Mouse (Mus musculus): ENCODE results near the gene Nck2. TPM values are rescaled to one million over a fixed set of nuclear protein-coding genes. Genes with fewer than 3 reads are reported as not detected.

The Nck2 gene
- polyA plus RNA-seq, 1 experiment from 2014 or later, result 37.9 TPM

- WGBS, result 93% methylated on average over 8 of the region's 8 CpGs
- Histone ChIP-seq H3K9me3 (ENCODE audit: control insufficient read depth, low read length) (no peaks in the 10 kb centered on the region), H3K36me3 (replicated peaks; ENCODE audit: control insufficient read depth, insufficient read depth) (no peaks in the 10 kb centered on the region), H3K27ac (no peak overlapping the region), H3K4me2 (replicated peaks) (no peak overlapping the region), H3K4me1 (replicated peaks; ENCODE audit: control insufficient read depth, insufficient read depth, low read length) (peaks cover 1% of the 10 kb centered on the region; the same call in 1 of the 2 replicates), H3K4me3 (replicated peaks; ENCODE audit: low read length) (no peak overlapping the region), H3K27me3 (ENCODE audit: control insufficient read depth, insufficient read depth, low read length) (no peaks in the 10 kb centered on the region), H3K9ac (no peak overlapping the region)
- ATAC-seq (ENCODE audit: low FRiP score) (no peak), DNase-seq (ENCODE audit: low spot score) (no peak)
Observed at GRCm38 (mm10) chr1:43491506-43492269, 47.3 kb downstream of the Nck2 start.

DNA sequence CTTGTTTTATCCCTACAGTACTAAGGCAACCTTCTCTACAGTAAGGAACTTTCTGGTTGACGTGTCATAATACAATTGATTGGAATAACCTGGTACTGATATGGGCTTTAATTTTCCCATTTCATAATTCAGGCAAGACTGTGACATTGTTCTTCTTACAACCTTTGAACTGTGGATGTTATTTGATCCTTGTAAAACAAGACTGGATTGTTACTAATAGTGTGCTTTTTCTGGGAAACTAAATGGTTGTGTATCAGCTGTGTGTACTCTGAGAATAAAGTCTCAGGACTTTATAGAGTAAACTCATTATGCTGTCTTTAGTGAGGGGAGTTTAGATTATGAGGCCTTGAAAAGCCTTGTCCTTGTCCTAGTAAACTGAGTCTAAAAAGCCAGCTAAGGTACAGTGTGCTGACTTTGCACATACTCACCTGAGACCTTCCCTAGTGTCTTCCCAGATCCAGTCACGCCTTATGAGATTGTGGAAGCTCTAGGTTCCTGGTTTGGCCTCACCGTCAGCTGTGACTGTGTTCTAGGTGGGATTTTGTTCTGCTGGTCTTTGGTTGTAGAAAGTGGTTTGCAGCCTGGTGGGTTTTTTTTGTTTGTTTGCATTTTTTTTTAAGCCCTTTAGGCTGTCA, 48.5 kb downstream of the Nck2 start:
- Histone ChIP-seq H3K9me3 (ENCODE audit: control insufficient read depth, low read length) (no peaks in the 10 kb centered on the region), H3K4me1 (replicated peaks; ENCODE audit: control insufficient read depth, insufficient read depth, low read length) (peaks cover 10% of the 10 kb centered on the region; the same call in 1 of the 2 replicates), H3K4me3 (replicated peaks; ENCODE audit: low read length) (no peak overlapping the region), H3K9ac (no peak overlapping the region), H3K4me2 (replicated peaks) (no peak overlapping the region), H3K27ac (no peak overlapping the region), H3K36me3 (replicated peaks; ENCODE audit: control insufficient read depth, insufficient read depth) (no peaks in the 10 kb centered on the region), H3K27me3 (ENCODE audit: control insufficient read depth, insufficient read depth, low read length) (no peaks in the 10 kb centered on the region)
- 94% methylated on average over 3 of the region's 3 CpGs for WGBS
- ATAC-seq (ENCODE audit: low FRiP score), result no peak
- DNase-seq (ENCODE audit: low spot score), result no peak

DNA sequence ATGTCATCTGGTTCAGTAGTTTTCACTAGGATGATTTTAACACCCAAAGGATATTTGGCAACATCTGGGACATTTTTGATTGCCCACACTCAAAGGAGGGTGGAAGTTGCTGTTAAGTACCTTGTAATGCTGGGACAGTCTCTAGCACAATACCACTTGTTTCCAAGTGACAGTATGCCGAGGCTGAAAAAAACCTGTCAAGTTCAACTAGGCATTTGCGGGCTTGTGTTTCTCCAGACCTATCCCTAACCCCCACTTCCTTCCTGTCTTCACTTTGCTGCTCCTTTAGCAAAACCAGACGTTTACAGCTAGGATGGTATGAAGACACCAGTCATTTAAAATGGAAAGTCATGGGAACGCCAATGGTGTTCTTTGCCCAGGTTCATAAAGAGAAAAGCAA, 51.7 kb downstream of the Nck2 start:
- H3K27me3 ChIP-seq (ENCODE audit: control insufficient read depth, insufficient read depth, low read length), result no peaks in the 10 kb centered on the region
- peaks cover 14% of the 10 kb centered on the region; the same call in 1 of the 2 replicates for H3K4me1 ChIP-seq (replicated peaks; ENCODE audit: control insufficient read depth, insufficient read depth, low read length)
- H3K4me3 ChIP-seq (replicated peaks; ENCODE audit: low read length), result no peak overlapping the region
- no peak overlapping the region for H3K9ac ChIP-seq
- no peak for ATAC-seq (ENCODE audit: low FRiP score)
- no peaks in the 10 kb centered on the region for H3K36me3 ChIP-seq (replicated peaks; ENCODE audit: control insufficient read depth, insufficient read depth)
- WGBS, result 83% methylated on average over 4 of the region's 4 CpGs
- no peak for DNase-seq (ENCODE audit: low spot score)
- H3K27ac ChIP-seq, result no peak overlapping the region
- H3K9me3 ChIP-seq (ENCODE audit: control insufficient read depth, low read length), result no peaks in the 10 kb centered on the region
- no peak overlapping the region for H3K4me2 ChIP-seq (replicated peaks)

DNA sequence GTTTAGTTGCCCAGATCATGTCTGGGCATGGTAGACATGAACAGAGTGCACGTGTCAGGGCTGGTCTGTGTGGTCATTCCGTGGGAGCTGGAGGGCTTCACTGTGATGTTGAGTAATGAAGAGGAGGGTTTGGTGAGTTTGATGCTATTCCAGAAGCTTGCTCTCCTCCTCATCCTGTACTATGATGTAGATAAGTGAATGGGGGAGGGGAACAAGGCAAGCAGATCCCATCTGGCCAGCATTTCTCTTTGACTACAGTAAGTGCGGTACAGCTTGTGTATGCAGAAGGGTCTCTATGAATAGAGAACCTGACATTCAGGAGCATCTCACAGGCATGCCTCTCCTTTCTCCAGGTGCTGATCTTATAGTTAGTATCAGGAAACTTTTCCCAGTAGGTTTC, 52.6 kb downstream of the Nck2 start:
- Histone ChIP-seq H3K27ac (no peak overlapping the region), H3K4me3 (replicated peaks; ENCODE audit: low read length) (no peak overlapping the region), H3K4me2 (replicated peaks) (no peak overlapping the region), H3K9ac (no peak overlapping the region), H3K4me1 (replicated peaks; ENCODE audit: control insufficient read depth, insufficient read depth, low read length) (peaks cover 20% of the 10 kb centered on the region), H3K27me3 (ENCODE audit: control insufficient read depth, insufficient read depth, low read length) (no peaks in the 10 kb centered on the region), H3K9me3 (ENCODE audit: control insufficient read depth, low read length) (no peaks in the 10 kb centered on the region), H3K36me3 (replicated peaks; ENCODE audit: control insufficient read depth, insufficient read depth) (no peaks in the 10 kb centered on the region)
- WGBS, result 86% methylated on average over 3 of the region's 3 CpGs
- DNase-seq (ENCODE audit: low spot score) (no peak), ATAC-seq (ENCODE audit: low FRiP score) (no peak)

- Histone ChIP-seq H3K27ac (no peak overlapping the region), H3K36me3 (replicated peaks; ENCODE audit: control insufficient read depth, insufficient read depth) (no peaks in the 10 kb centered on the region), H3K4me2 (replicated peaks) (no peak overlapping the region), H3K9ac (no peak overlapping the region), H3K9me3 (ENCODE audit: control insufficient read depth, low read length) (no peaks in the 10 kb centered on the region), H3K4me3 (replicated peaks; ENCODE audit: low read length) (no peak overlapping the region), H3K4me1 (replicated peaks; ENCODE audit: control insufficient read depth, insufficient read depth, low read length) (peaks cover 29% of the 10 kb centered on the region), H3K27me3 (ENCODE audit: control insufficient read depth, insufficient read depth, low read length) (no peaks in the 10 kb centered on the region)
- no peak for ATAC-seq (ENCODE audit: low FRiP score)
- no peak for DNase-seq (ENCODE audit: low spot score)
- WGBS, result 34% methylated on average over 6 of the region's 6 CpGs
Observed at GRCm38 (mm10) chr1:43497951-43498350, 53.6 kb downstream of the Nck2 start.

DNA sequence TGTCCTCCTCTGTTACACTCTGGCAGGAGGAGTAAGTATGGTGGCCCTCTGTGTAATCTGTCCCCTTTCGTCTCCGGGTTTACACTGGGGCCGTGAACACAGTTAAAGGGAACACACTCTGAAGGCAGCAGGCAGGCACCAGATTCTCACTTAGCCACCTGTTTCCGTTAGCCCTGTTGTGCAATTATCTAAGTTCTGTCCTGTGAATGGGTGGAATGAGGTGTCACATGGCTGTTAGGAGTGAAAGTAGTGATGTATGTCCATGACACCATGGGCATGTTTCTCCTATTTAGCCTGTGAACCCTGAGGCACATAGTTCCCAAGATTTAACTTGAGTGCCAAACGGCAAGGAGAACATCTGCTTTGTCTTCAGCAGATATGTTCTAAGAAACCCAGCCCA, 55.7 kb downstream of the Nck2 start:
- H3K4me2 ChIP-seq (replicated peaks), result no peak overlapping the region
- no peaks in the 10 kb centered on the region for H3K27me3 ChIP-seq (ENCODE audit: control insufficient read depth, insufficient read depth, low read length)
- no peaks in the 10 kb centered on the region for H3K9me3 ChIP-seq (ENCODE audit: control insufficient read depth, low read length)
- ATAC-seq (ENCODE audit: low FRiP score), result no peak
- H3K4me3 ChIP-seq (replicated peaks; ENCODE audit: low read length), result no peak overlapping the region
- H3K9ac ChIP-seq, result no peak overlapping the region
- no peaks in the 10 kb centered on the region for H3K36me3 ChIP-seq (replicated peaks; ENCODE audit: control insufficient read depth, insufficient read depth)
- no peak for DNase-seq (ENCODE audit: low spot score)
- 65% methylated on average over 5 of the region's 5 CpGs for WGBS
- H3K4me1 ChIP-seq (replicated peaks; ENCODE audit: control insufficient read depth, insufficient read depth, low read length), result peaks cover 48% of the 10 kb centered on the region
- H3K27ac ChIP-seq, result no peak overlapping the region

- peaks cover 48% of the 10 kb centered on the region for H3K4me1 ChIP-seq (replicated peaks; ENCODE audit: control insufficient read depth, insufficient read depth, low read length)
- H3K27me3 ChIP-seq (ENCODE audit: control insufficient read depth, insufficient read depth, low read length), result no peaks in the 10 kb centered on the region
- no peak overlapping the region for H3K4me2 ChIP-seq (replicated peaks)
- H3K27ac ChIP-seq, result no peak overlapping the region
- no peak overlapping the region for H3K9ac ChIP-seq
- H3K36me3 ChIP-seq (replicated peaks; ENCODE audit: control insufficient read depth, insufficient read depth), result no peaks in the 10 kb centered on the region
- ATAC-seq (ENCODE audit: low FRiP score) (no peak), DNase-seq (ENCODE audit: low spot score) (no peak)
- WGBS, result 94% methylated on average over 6 of the region's 6 CpGs
- no peak overlapping the region for H3K4me3 ChIP-seq (replicated peaks; ENCODE audit: low read length)
- H3K9me3 ChIP-seq (ENCODE audit: control insufficient read depth, low read length), result no peaks in the 10 kb centered on the region
Observed at GRCm38 (mm10) chr1:43501143-43501919, 57.0 kb downstream of the Nck2 start.

DNA sequence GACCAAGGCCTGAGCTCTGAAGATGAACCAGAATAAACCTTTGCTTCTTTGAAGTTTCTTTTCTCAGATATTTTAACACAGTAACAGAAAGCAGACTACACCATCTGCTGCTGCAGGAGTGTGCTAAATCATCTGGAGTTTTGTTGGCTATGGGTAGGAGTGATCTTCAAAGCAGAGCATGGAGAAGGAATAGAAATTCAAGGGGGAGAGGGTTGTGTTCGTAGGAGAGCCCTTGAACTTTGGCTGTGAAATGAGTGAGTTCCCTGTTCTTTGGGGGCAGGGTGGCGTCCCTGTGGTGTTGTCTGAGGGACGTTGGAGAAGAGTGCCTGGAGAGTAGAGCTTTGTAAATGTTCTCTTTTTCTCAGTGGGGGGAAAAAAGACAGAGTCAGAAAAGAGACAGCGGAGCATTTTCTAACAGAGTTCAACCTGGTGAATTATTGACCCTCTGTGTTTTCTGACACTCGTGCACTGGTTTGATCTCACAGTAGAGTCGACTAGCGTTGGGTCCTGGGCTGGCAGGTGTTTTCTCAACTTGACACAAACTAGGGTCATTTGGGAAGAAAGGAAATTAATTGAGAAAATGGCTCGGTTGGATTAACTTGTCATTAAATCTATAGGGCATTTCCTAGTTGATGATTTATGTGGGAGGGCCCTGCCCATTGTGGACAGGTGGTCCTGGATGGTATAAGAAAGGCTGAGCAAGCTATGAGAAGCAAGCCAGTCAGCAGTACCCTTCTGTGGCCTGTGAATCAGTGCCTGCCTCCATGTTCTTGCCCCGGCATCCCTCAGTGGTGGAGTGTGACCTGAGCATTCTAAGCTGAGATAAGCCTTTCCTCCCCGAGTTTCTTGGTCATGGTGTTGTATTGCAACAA, 57.8 kb downstream of the Nck2 start:
- Histone ChIP-seq H3K4me3 (replicated peaks; ENCODE audit: low read length) (no peak overlapping the region), H3K9ac (no peak overlapping the region), H3K9me3 (ENCODE audit: control insufficient read depth, low read length) (no peaks in the 10 kb centered on the region), H3K27ac (no peak overlapping the region), H3K36me3 (replicated peaks; ENCODE audit: control insufficient read depth, insufficient read depth) (no peaks in the 10 kb centered on the region), H3K4me2 (replicated peaks) (no peak overlapping the region), H3K4me1 (replicated peaks; ENCODE audit: control insufficient read depth, insufficient read depth, low read length) (peaks cover 43% of the 10 kb centered on the region), H3K27me3 (ENCODE audit: control insufficient read depth, insufficient read depth, low read length) (no peaks in the 10 kb centered on the region)
- DNase-seq (ENCODE audit: low spot score) (no peak), ATAC-seq (ENCODE audit: low FRiP score) (no peak)
- 54% methylated on average over 10 of the region's 10 CpGs for WGBS

GRCm38 (mm10) chr1:43502792-43503146, 58.4 kb downstream of the Nck2 start:
- Histone ChIP-seq H3K4me1 (replicated peaks; ENCODE audit: control insufficient read depth, insufficient read depth, low read length) (peaks cover 39% of the 10 kb centered on the region), H3K27me3 (ENCODE audit: control insufficient read depth, insufficient read depth, low read length) (no peaks in the 10 kb centered on the region), H3K9ac (no peak overlapping the region), H3K27ac (no peak overlapping the region), H3K4me2 (replicated peaks) (no peak overlapping the region), H3K36me3 (replicated peaks; ENCODE audit: control insufficient read depth, insufficient read depth) (no peaks in the 10 kb centered on the region), H3K4me3 (replicated peaks; ENCODE audit: low read length) (no peak overlapping the region), H3K9me3 (ENCODE audit: control insufficient read depth, low read length) (no peaks in the 10 kb centered on the region)
- DNase-seq (ENCODE audit: low spot score), result no peak
- no peak for ATAC-seq (ENCODE audit: low FRiP score)
- WGBS, result 74% methylated on average over 8 of the region's 8 CpGs

Measured in hindbrain, embryonic 14.5 days (tissue).